Mouse (Mus musculus) limb, embryonic 15.5 days (tissue): ENCODE data around the gene Naa50. TPM values are rescaled to one million over a fixed set of nuclear protein-coding genes. Genes with fewer than 3 reads are reported as not detected.

Source experiments
- ATAC-seq: fragments of 200-750 bp; cut with Nextera tagmentation; 2 replicates; pipeline ENCODE4 v1.8.0; 2017; ENCODE audit warnings: low read depth, moderate TSS enrichment; ENCODE audit not compliant: insufficient number of reproducible peaks, low FRiP score, low TSS enrichment
- H3K27ac ChIP-seq: fragments of 300-500 bp; sonication (generic); 2 replicates; pipeline ENCODE4 v1.5.1; 2015; ENCODE audit warnings: moderate library complexity, mild to moderate bottlenecking, inconsistent platforms
- H3K27me3 ChIP-seq: fragments of 300-500 bp; sonication (generic); 2 replicates; pipeline ENCODE4 v1.6.1; 2015; ENCODE audit warnings: inconsistent platforms
- H3K36me3 ChIP-seq: fragments of 300-500 bp; sonication (generic); 2 replicates; pipeline ENCODE4 v1.6.1; 2015; ENCODE audit warnings: inconsistent platforms
- H3K4me1 ChIP-seq: fragments of 300-500 bp; sonication (generic); 2 replicates; pipeline ENCODE4 v1.6.1; 2015; ENCODE audit warnings: inconsistent platforms
- H3K4me2 ChIP-seq: fragments of 300-500 bp; sonication (generic); 2 replicates; pipeline ENCODE4 v1.6.1; 2015; ENCODE audit warnings: mild to moderate bottlenecking, inconsistent platforms
- H3K4me3 ChIP-seq: fragments of 300-500 bp; sonication (generic); 2 replicates; pipeline ENCODE4 v1.5.1; 2015; ENCODE audit warnings: mild to moderate bottlenecking, inconsistent platforms
- H3K9ac ChIP-seq: fragments of 300-500 bp; sonication (generic); 2 replicates; pipeline ENCODE4 v1.6.1; 2015; ENCODE audit warnings: inconsistent platforms
- H3K9me3 ChIP-seq: fragments of 300-500 bp; sonication (generic); 2 replicates; pipeline ENCODE4 v1.6.1; 2016; ENCODE audit warnings: inconsistent platforms
- WGBS: fragments of 180-500 bp; shearing (Covaris S2); methylation state at CpG from one replicate; pipeline ENCODE4 v1.1.7; 2015; 5-methylcytosine and 5-hydroxymethylcytosine counted together
- polyA plus RNA-seq: library from polyadenylated mRNA; unstranded; fragments of >200 nt; fragmentation: Nextera tagmentation; extraction: Ambion mirVana; gene quantifications from 2 replicates; pipeline ENCODE4 v1.2.1, GENCODE M21; 2015

The Naa50 gene
- polyA plus RNA-seq = 115 and 134 TPM in 2 replicates

GRCm38 (mm10) chr16:44139536-44140185, at the start of gene Naa50, which contains the start of gene Atp6v1a:
Gene Naa50 (plus strand): TSS chr16:44139830.
Gene Atp6v1a (minus strand): TSS chr16:44139705.
- Histone ChIP-seq H3K36me3 (no peaks in the 10 kb centered on the region), H3K4me2 (peak within 1 kb of the TSS; percentile 84), H3K4me1 (peaks cover 14% of the 10 kb centered on the region), H3K27ac (peak within 1 kb of the TSS; percentile 99), H3K27me3 (no peaks in the 10 kb centered on the region), H3K9ac (peak within 1 kb of the TSS; percentile 95), H3K9me3 (no peaks in the 10 kb centered on the region), H3K4me3 (peak within 1 kb of the TSS; percentile 97)
- WGBS = under 1% methylated on average over 59 of the region's 71 CpGs
- peak; percentile 89 for ATAC-seq

- H3K27me3 ChIP-seq = no peaks in the 10 kb centered on the region
- peaks cover 72% of the 10 kb centered on the region for H3K36me3 ChIP-seq
- ATAC-seq = no peak
- 93% methylated on average over 7 of the region's 7 CpGs for WGBS
- H3K4me3 ChIP-seq = no peak overlapping the region
- H3K4me2 ChIP-seq = no peak overlapping the region
- H3K9ac ChIP-seq = no peak overlapping the region
- H3K4me1 ChIP-seq = no peaks in the 10 kb centered on the region
- H3K27ac ChIP-seq = no peak overlapping the region
- no peaks in the 10 kb centered on the region for H3K9me3 ChIP-seq
Observed at GRCm38 (mm10) chr16:44099377-44099776, 40.3 kb upstream of the Naa50 start.

- no peaks in the 10 kb centered on the region for H3K9me3 ChIP-seq
- 77% methylated on average over 12 of the region's 12 CpGs for WGBS
- no peak for ATAC-seq
- no peaks in the 10 kb centered on the region for H3K4me1 ChIP-seq
- no peak overlapping the region for H3K9ac ChIP-seq
- H3K4me2 ChIP-seq = no peak overlapping the region
- no peak overlapping the region for H3K27ac ChIP-seq
- no peak overlapping the region for H3K4me3 ChIP-seq
- no peaks in the 10 kb centered on the region for H3K27me3 ChIP-seq
- peaks cover 62% of the 10 kb centered on the region for H3K36me3 ChIP-seq
Observed at GRCm38 (mm10) chr16:44101181-44101710, 38.4 kb upstream of the Naa50 start.

- 93% methylated on average over 2 of the region's 2 CpGs for WGBS
- Histone ChIP-seq H3K4me2 (no peak overlapping the region), H3K9ac (no peak overlapping the region), H3K4me3 (no peak overlapping the region), H3K4me1 (no peaks in the 10 kb centered on the region), H3K27me3 (no peaks in the 10 kb centered on the region), H3K36me3 (peaks cover 64% of the 10 kb centered on the region), H3K27ac (no peak overlapping the region), H3K9me3 (no peaks in the 10 kb centered on the region)
- ATAC-seq = no peak
Observed at GRCm38 (mm10) chr16:44102925-44103324, 36.7 kb upstream of the Naa50 start.

- Histone ChIP-seq H3K4me2 (no peak overlapping the region), H3K36me3 (peaks cover 65% of the 10 kb centered on the region), H3K4me1 (no peaks in the 10 kb centered on the region), H3K9ac (no peak overlapping the region), H3K4me3 (no peak overlapping the region), H3K27me3 (no peaks in the 10 kb centered on the region), H3K9me3 (no peaks in the 10 kb centered on the region), H3K27ac (peak overlapping the region; percentile 52)
- ATAC-seq = no peak
- WGBS = 78% methylated on average over 18 of the region's 18 CpGs
Observed at GRCm38 (mm10) chr16:44103806-44104766, 35.5 kb upstream of the Naa50 start.

GRCm38 (mm10) chr16:44105211-44105610, 34.4 kb upstream of the Naa50 start:
- Histone ChIP-seq H3K36me3 (peaks cover 65% of the 10 kb centered on the region), H3K4me2 (no peak overlapping the region), H3K27ac (no peak overlapping the region), H3K9ac (no peak overlapping the region), H3K4me1 (no peaks in the 10 kb centered on the region), H3K27me3 (no peaks in the 10 kb centered on the region), H3K9me3 (no peaks in the 10 kb centered on the region), H3K4me3 (no peak overlapping the region)
- no peak for ATAC-seq
- WGBS = 75% methylated on average over 2 of the region's 2 CpGs

GRCm38 (mm10) chr16:44109002-44109401, 30.6 kb upstream of the Naa50 start:
- no peak overlapping the region for H3K4me3 ChIP-seq
- H3K27ac ChIP-seq = no peak overlapping the region
- no peaks in the 10 kb centered on the region for H3K27me3 ChIP-seq
- no peak for ATAC-seq
- no peaks in the 10 kb centered on the region for H3K9me3 ChIP-seq
- H3K4me1 ChIP-seq = no peaks in the 10 kb centered on the region
- 73% methylated on average over 4 of the region's 4 CpGs for WGBS
- no peak overlapping the region for H3K4me2 ChIP-seq
- no peak overlapping the region for H3K9ac ChIP-seq
- H3K36me3 ChIP-seq = peaks cover 52% of the 10 kb centered on the region

- H3K4me2 ChIP-seq = no peak overlapping the region
- 0 out of 2 replicates have a peak, but pooled peaks cover 2% of the 10 kb centered on the region for H3K4me1 ChIP-seq
- H3K9ac ChIP-seq = no peak overlapping the region
- H3K27me3 ChIP-seq = no peaks in the 10 kb centered on the region
- H3K9me3 ChIP-seq = no peaks in the 10 kb centered on the region
- no peak for ATAC-seq
- no peak overlapping the region for H3K4me3 ChIP-seq
- H3K36me3 ChIP-seq = peaks cover 13% of the 10 kb centered on the region
- no peak overlapping the region for H3K27ac ChIP-seq
- WGBS = 84% methylated on average over 7 of the region's 7 CpGs
Observed at GRCm38 (mm10) chr16:44119753-44120501, 19.7 kb upstream of the Naa50 start.

- H3K4me3 ChIP-seq = no peak overlapping the region
- 0 out of 2 replicates have a peak, but pooled peaks cover 2% of the 10 kb centered on the region for H3K4me1 ChIP-seq
- H3K27ac ChIP-seq = no peak overlapping the region
- no peaks in the 10 kb centered on the region for H3K9me3 ChIP-seq
- WGBS = 79% methylated on average over 6 of the region's 6 CpGs
- no peak for ATAC-seq
- no peaks in the 10 kb centered on the region for H3K36me3 ChIP-seq
- no peaks in the 10 kb centered on the region for H3K27me3 ChIP-seq
- no peak overlapping the region for H3K4me2 ChIP-seq
- no peak overlapping the region for H3K9ac ChIP-seq
Observed at GRCm38 (mm10) chr16:44122122-44122521, 17.5 kb upstream of the Naa50 start.

- Histone ChIP-seq H3K4me1 (0 out of 2 replicates have a peak, but pooled peaks cover 2% of the 10 kb centered on the region), H3K27ac (no peak overlapping the region), H3K36me3 (no peaks in the 10 kb centered on the region), H3K4me2 (no peak overlapping the region), H3K9me3 (no peaks in the 10 kb centered on the region), H3K4me3 (no peak overlapping the region), H3K9ac (no peak overlapping the region), H3K27me3 (no peaks in the 10 kb centered on the region)
- WGBS = 78% methylated on average over 6 of the region's 6 CpGs
- ATAC-seq = no peak
Observed at GRCm38 (mm10) chr16:44122574-44122973, 17.1 kb upstream of the Naa50 start.

GRCm38 (mm10) chr16:44122982-44123725, 16.5 kb upstream of the Naa50 start:
- no peaks in the 10 kb centered on the region for H3K9me3 ChIP-seq
- no peaks in the 10 kb centered on the region for H3K36me3 ChIP-seq
- no peak overlapping the region for H3K27ac ChIP-seq
- no peak overlapping the region for H3K4me2 ChIP-seq
- no peak for ATAC-seq
- H3K4me3 ChIP-seq = no peak overlapping the region
- WGBS = 71% methylated on average over 7 of the region's 7 CpGs
- 0 out of 2 replicates have a peak, but pooled peaks cover 2% of the 10 kb centered on the region for H3K4me1 ChIP-seq
- no peaks in the 10 kb centered on the region for H3K27me3 ChIP-seq
- no peak overlapping the region for H3K9ac ChIP-seq
